Mouse (Mus musculus): ENCODE data around the gene Phb. TPM values are rescaled to one million over a fixed set of nuclear protein-coding genes. Genes with fewer than 3 reads are reported as not detected.
"Not testable (repeated sequence)": the region's sequence is repeated elsewhere in the genome, so short reads cannot be mapped to it uniquely, and the experiment has no call there.

The Phb gene
- polyA plus RNA-seq, 1 experiment = 296 TPM

DNA sequence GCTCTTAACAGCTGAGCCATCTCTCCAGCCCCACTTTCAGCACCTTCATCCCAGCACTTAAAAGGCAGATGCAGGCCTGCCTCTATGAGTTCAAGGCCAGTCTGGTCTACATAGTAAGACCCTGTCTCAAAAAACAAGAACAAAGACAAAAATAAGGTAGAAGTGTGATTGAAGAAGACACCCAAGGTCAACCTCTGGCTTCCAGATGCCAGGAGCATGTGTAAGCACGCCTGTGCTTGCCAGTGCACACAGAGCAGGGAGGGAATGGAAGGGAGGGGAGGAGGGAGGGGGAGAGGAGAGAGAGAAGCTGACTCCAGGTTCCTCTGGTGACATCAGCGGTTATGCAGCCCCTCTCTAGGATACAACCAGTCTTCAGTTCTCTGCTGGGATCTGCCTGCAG is 16.8 kb upstream of the Phb start:
- Histone ChIP-seq H3K27me3 (replicated peaks; ENCODE audit: control insufficient read depth, insufficient read depth, low read length) (no peaks in the 10 kb centered on the region), H3K4me3 (ENCODE audit: insufficient read depth, low read depth, low read length) (no peak overlapping the region), H3K4me1 (ENCODE audit: control insufficient read depth, insufficient read depth, low read length) (no peaks in the 10 kb centered on the region), H3K36me3 (ENCODE audit: control insufficient read depth, insufficient read depth, low read length) (no peaks in the 10 kb centered on the region), H3K27ac (ENCODE audit: insufficient read depth, low read depth, low read length) (no peak overlapping the region)
- TF ChIP-seq POLR2A (IDR thresholded peaks at IDR 0.05; ENCODE audit: low read depth, low read length) = no peak
- TF ChIP-seq CTCF (conservative IDR thresholded peaks at IDR 0.05; ENCODE audit: insufficient read depth, insufficient read length, low read depth, low read length) = no peak
- no peak for DNase-seq
- 64% methylated on average over 2 of the region's 2 CpGs for WGBS

DNA sequence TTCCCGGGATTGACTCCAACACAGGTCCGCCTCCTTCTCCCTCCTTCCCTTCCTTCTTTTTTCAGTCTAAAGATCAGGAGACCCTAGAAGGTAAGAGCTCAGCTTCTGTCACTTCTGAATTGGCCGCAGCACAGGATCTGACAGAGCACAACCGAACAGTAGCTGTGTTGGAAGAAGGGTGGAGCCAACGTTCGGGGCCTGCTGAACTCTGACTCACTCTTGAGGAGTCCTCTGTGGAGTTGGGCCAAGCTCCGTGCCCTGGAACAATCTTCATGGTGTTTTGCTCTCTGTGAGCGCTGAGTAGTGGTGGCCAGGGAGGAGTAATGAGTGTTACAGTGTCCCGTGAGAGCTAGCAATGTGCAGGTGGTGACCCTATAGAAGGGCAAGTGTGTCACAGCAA is 15.8 kb upstream of the Phb start:
- WGBS = 31% methylated on average over 9 of the region's 9 CpGs
- no peaks in the 10 kb centered on the region for H3K36me3 ChIP-seq (ENCODE audit: control insufficient read depth, insufficient read depth, low read length)
- no peaks in the 10 kb centered on the region for H3K4me1 ChIP-seq (ENCODE audit: control insufficient read depth, insufficient read depth, low read length)
- H3K4me3 ChIP-seq (ENCODE audit: insufficient read depth, low read depth, low read length) = no peak overlapping the region
- TF ChIP-seq POLR2A (IDR thresholded peaks at IDR 0.05; ENCODE audit: low read depth, low read length) (no peak), CTCF (conservative IDR thresholded peaks at IDR 0.05; ENCODE audit: insufficient read depth, insufficient read length, low read depth, low read length) (no peak)
- no peaks in the 10 kb centered on the region for H3K27me3 ChIP-seq (replicated peaks; ENCODE audit: control insufficient read depth, insufficient read depth, low read length)
- peak; percentile 24 for DNase-seq
- no peak overlapping the region for H3K27ac ChIP-seq (ENCODE audit: insufficient read depth, low read depth, low read length)

DNA sequence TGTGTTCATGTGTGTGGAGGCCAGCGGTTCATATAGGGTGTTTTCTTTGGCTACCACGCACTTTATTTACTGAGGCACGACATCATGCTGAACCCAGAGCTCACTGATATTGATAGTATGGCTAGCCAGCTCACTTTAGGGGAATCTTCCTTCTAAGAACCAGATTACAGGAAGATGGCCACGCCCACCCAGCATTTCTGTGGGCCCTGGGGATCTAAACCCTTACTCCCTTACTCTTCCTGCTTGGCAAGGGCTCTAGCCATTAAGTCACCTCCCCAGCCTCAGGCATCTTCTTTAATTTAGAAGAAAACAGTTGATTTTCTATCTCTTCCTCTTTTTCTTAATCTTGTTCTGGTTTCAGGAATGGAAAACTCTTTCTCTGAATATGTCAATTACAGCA is 9.3 kb upstream of the Phb start:
- TF ChIP-seq POLR2A (IDR thresholded peaks at IDR 0.05; ENCODE audit: low read depth, low read length) (no peak), CTCF (conservative IDR thresholded peaks at IDR 0.05; ENCODE audit: insufficient read depth, insufficient read length, low read depth, low read length) (no peak)
- 87% methylated on average over 4 of the region's 4 CpGs for WGBS
- DNase-seq = no peak
- no peak overlapping the region for H3K4me3 ChIP-seq (ENCODE audit: insufficient read depth, low read depth, low read length)
- no peak overlapping the region for H3K27ac ChIP-seq (ENCODE audit: insufficient read depth, low read depth, low read length)
- no peaks in the 10 kb centered on the region for H3K4me1 ChIP-seq (ENCODE audit: control insufficient read depth, insufficient read depth, low read length)
- no peaks in the 10 kb centered on the region for H3K27me3 ChIP-seq (replicated peaks; ENCODE audit: control insufficient read depth, insufficient read depth, low read length)
- no peaks in the 10 kb centered on the region for H3K36me3 ChIP-seq (ENCODE audit: control insufficient read depth, insufficient read depth, low read length)

DNA sequence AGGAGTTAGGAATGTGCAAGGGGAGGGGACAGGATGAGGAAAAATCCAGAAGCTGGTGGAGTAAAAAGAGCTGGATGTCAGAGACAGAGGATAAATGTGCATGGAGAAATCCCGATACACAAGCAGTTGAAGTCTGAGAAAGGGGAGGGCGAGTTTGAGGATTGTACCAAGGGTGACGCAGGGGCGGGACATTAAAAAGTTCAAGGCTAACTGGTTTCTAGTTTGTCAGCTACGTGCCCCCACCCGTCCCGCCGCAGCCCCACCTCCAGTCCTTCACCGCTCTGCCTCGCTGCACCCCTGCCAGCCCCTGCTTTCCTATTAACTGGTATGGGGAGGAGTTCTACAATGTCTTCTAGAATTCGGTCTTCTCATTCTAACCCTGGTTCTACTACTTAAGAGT is 420 bp downstream of the Phb start:
- H3K36me3 ChIP-seq (ENCODE audit: control insufficient read depth, insufficient read depth, low read length) = peaks cover 5% of the 10 kb centered on the region; the same call in 1 of the 2 replicates
- peaks cover 5% of the 10 kb centered on the region for H3K4me1 ChIP-seq (ENCODE audit: control insufficient read depth, insufficient read depth, low read length)
- no peaks in the 10 kb centered on the region for H3K27me3 ChIP-seq (replicated peaks; ENCODE audit: control insufficient read depth, insufficient read depth, low read length)
- WGBS = 3% methylated on average over 11 of the region's 11 CpGs
- TF ChIP-seq CTCF (conservative IDR thresholded peaks at IDR 0.05; ENCODE audit: insufficient read depth, insufficient read length, low read depth, low read length) (no peak), POLR2A (IDR thresholded peaks at IDR 0.05; ENCODE audit: low read depth, low read length) (no peak)
- peak; percentile 82 for DNase-seq
- peak overlapping the region; percentile 79 for H3K27ac ChIP-seq (ENCODE audit: insufficient read depth, low read depth, low read length)
- peak overlapping the region; percentile 71 for H3K4me3 ChIP-seq (ENCODE audit: insufficient read depth, low read depth, low read length)

DNA sequence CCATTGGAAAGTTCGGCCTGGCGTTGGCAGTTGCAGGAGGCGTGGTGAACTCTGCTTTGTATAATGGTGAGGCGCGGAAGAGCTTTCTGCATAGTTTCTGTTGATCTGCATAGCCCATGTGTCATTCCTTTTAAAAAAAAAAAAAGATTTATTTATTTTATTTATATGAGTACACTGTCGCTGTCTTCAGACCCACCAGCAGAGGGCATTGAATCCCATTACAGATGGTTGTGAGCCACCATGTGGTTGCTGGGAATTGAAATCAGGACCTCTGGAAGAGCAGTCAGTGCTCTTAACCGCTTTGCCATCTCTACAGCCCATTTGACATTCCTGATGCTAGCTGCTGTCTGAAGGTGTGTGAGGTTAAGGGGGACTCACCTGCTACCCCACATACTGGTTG is 1.3 kb downstream of the Phb start:
- 84% methylated on average over 7 of the region's 7 CpGs for WGBS
- peak overlapping the region; percentile 71 for H3K4me3 ChIP-seq (ENCODE audit: insufficient read depth, low read depth, low read length)
- peak overlapping the region; percentile 79; the same call in 1 of the 2 replicates for H3K27ac ChIP-seq (ENCODE audit: insufficient read depth, low read depth, low read length)
- H3K36me3 ChIP-seq (ENCODE audit: control insufficient read depth, insufficient read depth, low read length); H3K27me3 ChIP-seq (replicated peaks; ENCODE audit: control insufficient read depth, insufficient read depth, low read length); DNase-seq; H3K4me1 ChIP-seq (ENCODE audit: control insufficient read depth, insufficient read depth, low read length): not testable (repeated sequence)

DNA sequence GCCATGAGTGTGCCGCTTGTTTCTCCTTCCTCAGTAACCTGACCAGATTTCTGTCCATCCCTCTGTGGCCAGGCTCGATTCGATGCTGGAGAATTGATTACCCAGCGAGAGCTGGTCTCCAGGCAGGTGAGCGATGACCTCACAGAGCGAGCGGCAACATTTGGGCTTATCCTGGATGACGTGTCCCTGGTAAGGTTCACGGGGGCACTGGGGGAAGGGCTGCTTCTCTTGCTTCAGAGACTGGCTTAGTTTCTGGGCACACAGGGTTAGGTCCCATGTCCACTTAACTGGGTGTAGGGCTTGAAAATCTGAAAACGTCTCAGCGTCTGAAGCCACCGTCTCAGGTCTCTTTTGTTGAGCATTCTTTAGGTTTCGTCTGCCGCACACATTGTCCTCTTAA is 8.7 kb downstream of the Phb start:
- H3K27ac ChIP-seq (ENCODE audit: insufficient read depth, low read depth, low read length) = no peak overlapping the region
- H3K27me3 ChIP-seq (replicated peaks; ENCODE audit: control insufficient read depth, insufficient read depth, low read length) = no peaks in the 10 kb centered on the region
- no peak overlapping the region for H3K4me3 ChIP-seq (ENCODE audit: insufficient read depth, low read depth, low read length)
- DNase-seq = no peak
- 84% methylated on average over 14 of the region's 14 CpGs for WGBS
- no peak for TF ChIP-seq POLR2A (IDR thresholded peaks at IDR 0.05; ENCODE audit: low read depth, low read length)
- no peak for TF ChIP-seq CTCF (conservative IDR thresholded peaks at IDR 0.05; ENCODE audit: insufficient read depth, insufficient read length, low read depth, low read length)
- H3K36me3 ChIP-seq (ENCODE audit: control insufficient read depth, insufficient read depth, low read length) = peaks cover 8% of the 10 kb centered on the region; the same call in 1 of the 2 replicates
- H3K4me1 ChIP-seq (ENCODE audit: control insufficient read depth, insufficient read depth, low read length) = no peaks in the 10 kb centered on the region

DNA sequence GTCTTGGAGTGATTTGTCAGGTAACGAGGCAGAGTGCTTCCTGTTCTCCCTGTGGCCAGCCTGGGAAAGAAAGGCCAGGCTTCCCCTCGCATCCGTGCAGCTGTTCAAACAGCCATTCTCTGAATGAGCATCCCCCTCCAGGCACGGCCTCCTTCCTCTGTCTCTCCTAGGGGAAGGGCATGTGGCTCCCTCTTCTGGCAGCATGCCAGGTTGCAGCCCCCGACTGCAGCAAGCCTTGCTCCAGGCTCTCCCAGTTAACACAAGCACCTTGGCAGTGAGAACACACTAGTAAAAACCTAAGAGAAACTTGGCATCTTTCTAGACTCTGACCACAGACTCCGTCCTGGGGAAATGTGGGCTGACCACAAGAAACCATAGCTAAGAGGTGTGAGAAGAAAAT is 9.6 kb downstream of the Phb start:
- Histone ChIP-seq H3K4me1 (ENCODE audit: control insufficient read depth, insufficient read depth, low read length) (no peaks in the 10 kb centered on the region), H3K27me3 (replicated peaks; ENCODE audit: control insufficient read depth, insufficient read depth, low read length) (no peaks in the 10 kb centered on the region), H3K27ac (ENCODE audit: insufficient read depth, low read depth, low read length) (no peak overlapping the region), H3K4me3 (ENCODE audit: insufficient read depth, low read depth, low read length) (no peak overlapping the region), H3K36me3 (ENCODE audit: control insufficient read depth, insufficient read depth, low read length) (peaks cover 8% of the 10 kb centered on the region; the same call in 1 of the 2 replicates)
- TF ChIP-seq CTCF (conservative IDR thresholded peaks at IDR 0.05; ENCODE audit: insufficient read depth, insufficient read length, low read depth, low read length) (no peak), POLR2A (IDR thresholded peaks at IDR 0.05; ENCODE audit: low read depth, low read length) (no peak)
- DNase-seq = peak; percentile 44
- 43% methylated on average over 6 of the region's 6 CpGs for WGBS
